Mouse (Mus musculus) frontal cortex, adult (tissue): ENCODE results near the gene Rybp.

ENCODE experiments used
- ATAC-seq: cut with Nextera tagmentation; 2 replicates; pipeline ENCODE4 v1.9.2; 2017; ENCODE audit warnings: mild to moderate bottlenecking, moderate library complexity, mixed read lengths; ENCODE audit not compliant: low TSS enrichment

Rybp gene

GRCm38 (mm10) chr6:100190803-100191559 lies 96.3 kb downstream of the Rybp start:
- ATAC-seq: no peak

- ATAC-seq: peak; percentile 60; the same call in 1 of the 2 replicates
These were observed 97.0 kb downstream of the Rybp start for GRCm38 (mm10) chr6:100190310-100190709.

GRCm38 (mm10) chr6:100188883-100189743 lies 98.2 kb downstream of the Rybp start:
- no peak for ATAC-seq

- peak; percentile 36; the same call in 1 of the 2 replicates for ATAC-seq
These were observed 99.5 kb downstream of the Rybp start for GRCm38 (mm10) chr6:100187821-100188220.

GRCm38 (mm10) chr6:100186789-100187188 lies 100.5 kb downstream of the Rybp start:
- ATAC-seq: no peak

GRCm38 (mm10) chr6:100185524-100185923 lies 101.8 kb downstream of the Rybp start:
- ATAC-seq: no peak

- ATAC-seq: no peak
These were observed 103.9 kb downstream of the Rybp start for GRCm38 (mm10) chr6:100183344-100183743.

- ATAC-seq: no peak
These were observed 106.4 kb downstream of the Rybp start for GRCm38 (mm10) chr6:100180883-100181262.

- no peak for ATAC-seq
These were observed 106.9 kb downstream of the Rybp start for GRCm38 (mm10) chr6:100180213-100180882.

- ATAC-seq: no peak
These were observed 108.5 kb downstream of the Rybp start for GRCm38 (mm10) chr6:100178830-100179229.
